ENCODE assay signal across 8 mouse cellular contexts in the genomic region with DNA sequence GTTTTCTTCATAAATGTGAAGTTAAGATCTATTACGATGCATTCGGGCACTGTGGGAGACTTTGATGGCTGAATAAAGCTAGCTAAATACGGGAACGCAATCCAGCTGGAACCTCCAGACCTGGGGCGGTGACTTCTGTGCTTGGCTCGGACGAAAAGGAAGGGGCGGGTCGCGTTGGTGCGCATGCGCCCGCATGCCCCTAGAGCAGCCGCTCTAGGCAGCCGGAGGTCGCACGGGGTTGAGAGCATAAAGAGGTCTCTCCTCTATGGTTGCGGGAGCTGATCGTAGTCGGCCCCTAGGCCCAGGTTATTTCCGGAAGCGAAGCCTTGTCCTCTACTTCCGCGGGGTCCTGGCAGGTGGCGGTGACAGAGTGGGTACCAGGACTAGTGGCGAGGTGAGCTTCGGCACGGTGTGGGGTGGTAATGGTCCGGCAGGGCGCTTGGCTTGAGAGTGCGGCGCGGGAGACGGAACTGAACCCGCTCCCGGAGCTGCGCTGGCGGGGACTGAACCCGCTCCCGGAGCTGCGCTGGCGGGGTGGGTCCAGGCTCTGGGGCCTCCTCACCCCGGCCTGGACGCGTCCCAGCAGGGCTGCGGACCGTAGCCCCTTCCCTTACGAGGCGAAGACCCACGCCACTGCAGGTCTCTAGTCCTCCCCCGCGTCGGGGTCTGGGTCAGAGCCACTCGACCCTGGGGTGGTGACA. TPM values are rescaled to one million over a fixed set of nuclear protein-coding genes. Genes with fewer than 3 reads are reported as not detected.
DNase-seq lines count a peak whose midpoint lies in the region; ATAC-seq and TF ChIP-seq lines count a peak whose summit lies in the region.

A gene (plus strand): TSS at position 174 of the 701 bp plus-strand sequence.
A gene (plus strand): TSS at position 245 of the 701 bp plus-strand sequence.

- no peak for TF ChIP-seq CTCF in lung, adult 2 months (IDR thresholded peaks at IDR 0.05; ENCODE audit: insufficient read depth, low read length)

- no peaks in the 10 kb centered on the region for H3K9me3 ChIP-seq in forebrain, embryonic 14.5 days (replicated peaks; ENCODE audit: control insufficient read depth, low read length)

- peak within 1 kb of the TSS; percentile 93 for H3K9ac ChIP-seq in forebrain, embryonic 14.5 days (ENCODE audit: low read length)

- peaks cover 6% of the 10 kb centered on the region for H3K36me3 ChIP-seq in forebrain, embryonic 14.5 days (ENCODE audit: control insufficient read depth, insufficient read depth, low read length)

- ATAC-seq in forebrain, embryonic 14.5 days: peak; percentile 93
- peak; percentile 69 for ATAC-seq in neutrophil, adult 5-6 weeks (ENCODE audit: extremely low read depth, insufficient number of reproducible peaks, low FRiP score, poor library complexity, severe bottlenecking)

- WGBS in forebrain, embryonic 14.5 days: 1% methylated on average over 54 of the region's 54 CpGs
- WGBS in lung, adult 2 months: under 1% methylated on average over 54 of the region's 54 CpGs

- H3K4me2 ChIP-seq in forebrain, embryonic 14.5 days (ENCODE audit: low read length): peak within 1 kb of the TSS; percentile 59

- intact Hi-C loops in heart, postnatal 25 days (cut with DNase I): loop anchor here (10.0 kb wide), 1 partner anchor 233 kb away; a partner anchor contains a TSS

- peak; percentile 97 for DNase-seq in ES-CJ7 (ENCODE audit: low read depth, low spot score)
- peak; percentile 89 for DNase-seq in cerebellum, adult 11 months
- DNase-seq in forebrain, embryonic 14.5 days (ENCODE audit: low spot score): peak; percentile 97
- DNase-seq in heart, postnatal 25 days (ENCODE audit: low spot score): peak; percentile 84
- peak; percentile 85 to 94 for DNase-seq in layer of hippocampus, adult 18-20 months (ENCODE audit: low spot score in 2 of 2)
- peak; percentile 82 for DNase-seq in lung, adult 2 months
- peak; percentile 85 to 87 for DNase-seq in thymus, adult 18-20 months

- H3K27me3 ChIP-seq in forebrain, embryonic 14.5 days (replicated peaks; ENCODE audit: control insufficient read depth, insufficient read depth, low read length): no peaks in the 10 kb centered on the region

- H3K27ac ChIP-seq in forebrain, embryonic 14.5 days (ENCODE audit: low read depth, low read length): peak within 1 kb of the TSS; percentile 75

- H3K4me1 ChIP-seq in forebrain, embryonic 14.5 days (ENCODE audit: control insufficient read depth, insufficient read depth, low read length): peaks cover 9% of the 10 kb centered on the region
- H3K4me1 ChIP-seq in lung, adult 2 months (ENCODE audit: control insufficient read depth, insufficient read depth, low read length): peaks cover 9% of the 10 kb centered on the region

- TF ChIP-seq POLR2A in lung, adult 2 months (IDR thresholded peaks at IDR 0.05; ENCODE audit: borderline replicate concordance, extremely low read depth, low read depth, low read length): peak; percentile 96

- peak within 1 kb of the TSS; percentile 90 for H3K4me3 ChIP-seq in forebrain, embryonic 14.5 days (ENCODE audit: low read depth, low read length)
- H3K4me3 ChIP-seq in lung, adult 2 months (replicated peaks; ENCODE audit: extremely low read depth, low read depth, low read length): peak within 1 kb of the TSS; percentile 73

RNA-seq across cellular contexts. Expression of the first gene that starts in this region (rescaled TPM):
- 43.2 and 47.5 TPM in 2 replicates for polyA plus RNA-seq in forebrain, embryonic 14.5 days (2014; fragmentation: Nextera tagmentation; extraction: Ambion mirVana)
- total RNA-seq in heart, postnatal 25 days (2021): 10 to 100 TPM; 44.6 to 51.7 TPM
- 10 to 100 TPM; 34.5 to 36.0 TPM for total RNA-seq in layer of hippocampus, adult 18-20 months (2021)
- polyA plus RNA-seq in lung, adult 2 months (2012; rRNA removed): 17.3 and 21.7 TPM in 2 replicates
- 68.1 and 70.1 TPM in 2 replicates for total RNA-seq in neutrophil, adult 5-6 weeks (2017)

RNA-seq across cellular contexts. Expression of the second gene that starts in this region (rescaled TPM):
- polyA plus RNA-seq in forebrain, embryonic 14.5 days (2014; fragmentation: Nextera tagmentation; extraction: Ambion mirVana): 8.5 and 8.8 TPM in 2 replicates
- 1 to 10 TPM; 2.2 TPM for total RNA-seq in heart, postnatal 25 days (2021)
- total RNA-seq in layer of hippocampus, adult 18-20 months (2021): 1 to 10 TPM; 5.1 to 5.9 TPM
- 0.79 and 1.2 TPM in 2 replicates for polyA plus RNA-seq in lung, adult 2 months (2012; rRNA removed)
- 22.3 and 25.3 TPM in 2 replicates for total RNA-seq in neutrophil, adult 5-6 weeks (2017)

Comparison
In these comparisons a context has a peak if more than half of its experiments do, and no peak if none do; other contexts are left out.
1. Peak in every context shown above with its lines: DNase-seq, ATAC-seq, H3K4me3 ChIP-seq and H3K27ac ChIP-seq.